Mouse (Mus musculus): Measurements from ENCODE around the gene Phf20.

Phf20 gene

GRCm38 (mm10) chr2:156312297-156312897, 116.1 kb downstream of the Phf20 start, which contains the start of the genes Cnbd2 and Scand1:
Cnbd2 (plus strand) TSS chr2:156312299.
Scand1 (minus strand) TSS chr2:156312704.
- DNase-seq (ENCODE audit: low spot score in 2 of 2) = peak; percentile 83 to 84

GRCm38 (mm10) chr2:156313153-156313552, 116.9 kb downstream of the Phf20 start:
- DNase-seq (ENCODE audit: low spot score in 2 of 2) = no peak

- no peak for DNase-seq (ENCODE audit: low spot score in 2 of 2)
Observed at GRCm38 (mm10) chr2:156314811-156315210, 118.5 kb downstream of the Phf20 start.

- DNase-seq (ENCODE audit: low spot score in 2 of 2) = no peak
Observed at GRCm38 (mm10) chr2:156318491-156318890, 122.2 kb downstream of the Phf20 start.

GRCm38 (mm10) chr2:156321538-156321937, 125.3 kb downstream of the Phf20 start:
- no peak for DNase-seq (ENCODE audit: low spot score in 2 of 2)

GRCm38 (mm10) chr2:156324116-156324588, 127.9 kb downstream of the Phf20 start:
- DNase-seq (ENCODE audit: low spot score in 2 of 2) = no peak

GRCm38 (mm10) chr2:156324681-156325080, 128.4 kb downstream of the Phf20 start:
- peak in 1 of 2 experiments; percentile 34 for DNase-seq (ENCODE audit: low spot score in 2 of 2)

- DNase-seq (ENCODE audit: low spot score in 2 of 2) = no peak
Observed at GRCm38 (mm10) chr2:156330681-156331080, 134.4 kb downstream of the Phf20 start.

GRCm38 (mm10) chr2:156331446-156331965, 135.2 kb downstream of the Phf20 start:
- no peak for DNase-seq (ENCODE audit: low spot score in 2 of 2)

- DNase-seq (ENCODE audit: low spot score in 2 of 2) = no peak
Observed at GRCm38 (mm10) chr2:156340078-156340477, 143.8 kb downstream of the Phf20 start.

GRCm38 (mm10) chr2:156344775-156345532, 148.7 kb downstream of the Phf20 start:
- no peak for DNase-seq (ENCODE audit: low spot score in 2 of 2)

- DNase-seq (ENCODE audit: low spot score in 2 of 2) = no peak
Observed at GRCm38 (mm10) chr2:156348812-156349211, 152.5 kb downstream of the Phf20 start.

GRCm38 (mm10) chr2:156349286-156349848, 153.1 kb downstream of the Phf20 start:
- DNase-seq (ENCODE audit: low spot score in 2 of 2) = no peak

- peak in 1 of 2 experiments; percentile 39 for DNase-seq (ENCODE audit: low spot score in 2 of 2)
Observed at GRCm38 (mm10) chr2:156351243-156351642, 155.0 kb downstream of the Phf20 start.

GRCm38 (mm10) chr2:156352413-156353165, 156.3 kb downstream of the Phf20 start:
- no peak for DNase-seq (ENCODE audit: low spot score in 2 of 2)

- no peak for DNase-seq (ENCODE audit: low spot score in 2 of 2)
Observed at GRCm38 (mm10) chr2:156353265-156353692, 157.0 kb downstream of the Phf20 start.

- DNase-seq (ENCODE audit: low spot score in 2 of 2) = no peak
Observed at GRCm38 (mm10) chr2:156356031-156356430, 159.8 kb downstream of the Phf20 start.
